Mouse (Mus musculus) layer of hippocampus, adult 2 months (tissue): ENCODE measurements around the gene Arhgap9. TPM values are rescaled to one million over a fixed set of nuclear protein-coding genes. Genes with fewer than 3 reads are reported as not detected.

Source experiments
- DNase-seq, 2 experiments: peaks; one replicate each; pipeline ENCODE4 v3.0.0; 2022; ENCODE audit warnings: low spot score in 2 of 2
- H3K27ac ChIP-seq: fragments of 200-600 bp; 2 replicates; pipeline ENCODE4 v1.8.1; 2022
- H3K4me3 ChIP-seq: fragments of 200-600 bp; 2 replicates; pipeline ENCODE4 v1.8.1; 2022; ENCODE audit warnings: mild to moderate bottlenecking
- CTCF ChIP-seq: fragments of 200-600 bp; conservative IDR thresholded peaks from 2 replicates; pipeline ENCODE4 v1.8.1; 2022; ENCODE audit warnings: antibody characterized with exemption, mild to moderate bottlenecking, moderate library complexity
- total RNA-seq, 2 experiments: library from RNA; stranded (reverse); gene quantifications; 2 replicates each; pipeline ENCODE4 v1.2.3; 2021

Arhgap9 gene
- total RNA-seq, 2 experiments from 2014 or later, result 0.56 to 0.79 TPM

DNA sequence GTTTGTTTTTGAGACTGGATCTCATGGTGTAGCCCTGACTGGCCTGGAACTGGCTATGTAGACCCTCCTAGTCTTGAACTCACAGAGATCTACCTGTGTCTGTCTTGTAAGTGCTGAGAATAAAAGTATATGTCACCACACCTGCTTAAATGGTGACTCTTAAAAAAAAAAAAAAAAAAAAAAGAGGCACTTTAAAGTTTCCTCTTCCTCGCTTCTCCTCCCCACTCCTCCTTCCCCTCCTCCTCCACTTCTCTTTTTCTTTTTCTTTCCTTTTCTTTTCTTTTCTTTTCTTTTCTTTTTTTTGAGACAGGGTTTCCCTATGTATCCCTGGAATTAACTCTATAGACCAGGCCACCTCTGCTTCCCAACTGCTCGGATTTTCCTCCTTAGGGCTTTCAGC is 49.3 kb downstream of the Arhgap9 start:
- H3K4me3 ChIP-seq, result no peak overlapping the region
- no peak overlapping the region for H3K27ac ChIP-seq
- TF ChIP-seq CTCF, result no peak
- no peak for DNase-seq

- no peak for TF ChIP-seq CTCF
- Histone ChIP-seq H3K4me3 (no peak overlapping the region), H3K27ac (no peak overlapping the region)
- no peak for DNase-seq
Measured at GRCm38 (mm10) chr10:127377700-127378099, 55.9 kb downstream of the Arhgap9 start.

Other genes starting within 250 kb of the Arhgap9 start
- 100 to 1,000 TPM; 820 to 844 TPM for gene Agap2, start 246.7 kb upstream of the Arhgap9 start, total RNA-seq
- gene Os9, start 200.8 kb upstream of the Arhgap9 start, total RNA-seq, result 100 to 1,000 TPM; 100 to 102 TPM
- 100 to 1,000 TPM; 116 to 123 TPM for gene B4galnt1, start 156.7 kb upstream of the Arhgap9 start, total RNA-seq
- gene Slc26a10, start 141.3 kb upstream of the Arhgap9 start, total RNA-seq, result 10 to 100 TPM; 21.9 to 25.4 TPM
- 100 to 1,000 TPM; 395 to 408 TPM for gene Arhgef25, start 131.9 kb upstream of the Arhgap9 start, total RNA-seq
- gene Dtx3, start 126.2 kb upstream of the Arhgap9 start, total RNA-seq, result 100 to 1,000 TPM; 227 to 255 TPM
- gene Pip4k2c, start 110.4 kb upstream of the Arhgap9 start, total RNA-seq, result 10 to 100 TPM; 98.0 to 98.6 TPM
- 100 to 1,000 TPM; 715 to 773 TPM for gene Kif5a, start 58.6 kb upstream of the Arhgap9 start, total RNA-seq
- 100 to 1,000 TPM; 259 to 272 TPM for gene Dctn2, start 55.6 kb upstream of the Arhgap9 start, total RNA-seq
- 10 to 100 TPM; 54.3 to 60.6 TPM for gene Mbd6, start 32.9 kb upstream of the Arhgap9 start, total RNA-seq
- gene Mars, start 10.2 kb upstream of the Arhgap9 start, total RNA-seq, result 10 to 100 TPM; 55.6 to 60.0 TPM
- 1 to 10 TPM; 2.5 to 3.1 TPM for gene Gli1, start 20.0 kb downstream of the Arhgap9 start, total RNA-seq
- not detected for gene Inhbe, start 32.4 kb downstream of the Arhgap9 start, total RNA-seq
- gene Inhbc, start 48.5 kb downstream of the Arhgap9 start, total RNA-seq, result not detected
- 100 to 1,000 TPM; 153 to 170 TPM for gene R3hdm2, start 58.4 kb downstream of the Arhgap9 start, total RNA-seq
- 1 to 10 TPM; 2.4 to 8.1 TPM for gene Stac3, start 179.7 kb downstream of the Arhgap9 start, total RNA-seq
- 1 to 10 TPM; 3.5 to 3.7 TPM for gene Ndufa4l2, start 193.0 kb downstream of the Arhgap9 start, total RNA-seq
- 10 to 100 TPM; 25.4 to 27.6 TPM for gene Shmt2, start 200.5 kb downstream of the Arhgap9 start, total RNA-seq
- 1 to 10 TPM; 1.2 to 1.6 TPM for gene Nxph4, start 212.6 kb downstream of the Arhgap9 start, total RNA-seq